Mouse (Mus musculus) thymus, adult 2 months (tissue): ENCODE measurements around the gene Acp5.

Source experiments
- CTCF ChIP-seq: fragments of 200-500 bp; IDR thresholded peaks from 2 replicates; pipeline ENCODE4 v1.5.1; 2012; ENCODE audit warnings: mild to moderate bottlenecking, control low read depth, low read length, moderate library complexity, borderline replicate concordance; ENCODE audit not compliant: control insufficient read depth, poor library complexity, insufficient read depth; ENCODE audit errors: extremely low read depth
- POLR2A ChIP-seq: fragments of 200-500 bp; IDR thresholded peaks from 2 replicates; pipeline ENCODE4 v1.6.1; 2012; ENCODE audit warnings: mild to moderate bottlenecking, low read length, control low read depth, moderate library complexity; ENCODE audit not compliant: control insufficient read depth, poor library complexity, insufficient read depth; ENCODE audit errors: extremely low read depth

GRCm38 (mm10) chr9:22116740-22117426, 18.6 kb downstream of the Acp5 start, which contains the start of gene Elof1:
- TF ChIP-seq CTCF (peak; percentile 49; the same call in 1 of the 2 replicates), POLR2A (peak; percentile 42; the same call in 1 of the 2 replicates)
